Mouse (Mus musculus): ENCODE measurements around the gene Patz1. TPM values are rescaled to one million over a fixed set of nuclear protein-coding genes. Genes with fewer than 3 reads are reported as not detected.

Patz1 gene
- polyA plus RNA-seq, 1 experiment from 2014 or later = 61.7 TPM

- Histone ChIP-seq H3K4me3 (ENCODE audit: low read depth, low read length) (no peak overlapping the region), H3K36me3 (ENCODE audit: control insufficient read depth, insufficient read depth, low read length) (peaks cover 78% of the 10 kb centered on the region), H3K9ac (ENCODE audit: low read length) (no peak overlapping the region), H3K27me3 (replicated peaks; ENCODE audit: control insufficient read depth, insufficient read depth, low read length) (no peaks in the 10 kb centered on the region), H3K9me3 (replicated peaks; ENCODE audit: control insufficient read depth, low read length) (no peaks in the 10 kb centered on the region), H3K4me2 (ENCODE audit: low read length) (no peak overlapping the region), H3K4me1 (ENCODE audit: control insufficient read depth, insufficient read depth, low read length) (no peaks in the 10 kb centered on the region), H3K27ac (ENCODE audit: low read depth, low read length) (no peak overlapping the region)
- WGBS = 91% methylated on average over 4 of the region's 4 CpGs
- no peak for ATAC-seq
- no peak for DNase-seq (ENCODE audit: low spot score)
Measured at GRCm38 (mm10) chr11:3349343-3349695, 60.6 kb downstream of the Patz1 start.

- H3K4me1 ChIP-seq (ENCODE audit: control insufficient read depth, insufficient read depth, low read length) = no peaks in the 10 kb centered on the region
- no peaks in the 10 kb centered on the region for H3K9me3 ChIP-seq (replicated peaks; ENCODE audit: control insufficient read depth, low read length)
- H3K4me3 ChIP-seq (ENCODE audit: low read depth, low read length) = no peak overlapping the region
- no peak overlapping the region for H3K9ac ChIP-seq (ENCODE audit: low read length)
- H3K4me2 ChIP-seq (ENCODE audit: low read length) = no peak overlapping the region
- H3K36me3 ChIP-seq (ENCODE audit: control insufficient read depth, insufficient read depth, low read length) = peaks cover 70% of the 10 kb centered on the region
- no peaks in the 10 kb centered on the region for H3K27me3 ChIP-seq (replicated peaks; ENCODE audit: control insufficient read depth, insufficient read depth, low read length)
- no peak for ATAC-seq
- no peak overlapping the region for H3K27ac ChIP-seq (ENCODE audit: low read depth, low read length)
- 93% methylated on average over 9 of the region's 9 CpGs for WGBS
- no peak for DNase-seq (ENCODE audit: low spot score)
Measured at GRCm38 (mm10) chr11:3352131-3352530, 63.5 kb downstream of the Patz1 start.

- H3K27ac ChIP-seq (ENCODE audit: low read depth, low read length) = no peak overlapping the region
- no peak overlapping the region for H3K4me3 ChIP-seq (ENCODE audit: low read depth, low read length)
- WGBS = 42% methylated on average over 18 of the region's 18 CpGs
- ATAC-seq (no peak), DNase-seq (ENCODE audit: low spot score) (no peak)
- H3K4me2 ChIP-seq (ENCODE audit: low read length) = no peak overlapping the region
- H3K9me3 ChIP-seq (replicated peaks; ENCODE audit: control insufficient read depth, low read length) = no peaks in the 10 kb centered on the region
- peaks cover 76% of the 10 kb centered on the region for H3K36me3 ChIP-seq (ENCODE audit: control insufficient read depth, insufficient read depth, low read length)
- H3K9ac ChIP-seq (ENCODE audit: low read length) = no peak overlapping the region
- no peaks in the 10 kb centered on the region for H3K27me3 ChIP-seq (replicated peaks; ENCODE audit: control insufficient read depth, insufficient read depth, low read length)
- H3K4me1 ChIP-seq (ENCODE audit: control insufficient read depth, insufficient read depth, low read length) = no peaks in the 10 kb centered on the region
Measured at GRCm38 (mm10) chr11:3352990-3353585, 64.4 kb downstream of the Patz1 start.

Other genes starting within 250 kb of the Patz1 start
- 6.4 and 9.0 TPM in 2 replicates for gene Sfi1, start 95.4 kb upstream of the Patz1 start, polyA plus RNA-seq (2014; fragmentation: Nextera tagmentation; extraction: Ambion mirVana)
- 36.7 and 40.4 TPM in 2 replicates for gene Eif4enif1, start 86.5 kb upstream of the Patz1 start, polyA plus RNA-seq (2014; fragmentation: Nextera tagmentation; extraction: Ambion mirVana)
- 274 and 283 TPM in 2 replicates for gene Drg1, start 22.5 kb upstream of the Patz1 start, polyA plus RNA-seq (2014; fragmentation: Nextera tagmentation; extraction: Ambion mirVana)
- 27.8 TPM in 2 replicates for gene Pik3ip1, start 41.5 kb downstream of the Patz1 start, polyA plus RNA-seq (2014; fragmentation: Nextera tagmentation; extraction: Ambion mirVana)
- gene Limk2, start 120.3 kb downstream of the Patz1 start, polyA plus RNA-seq (2014; fragmentation: Nextera tagmentation; extraction: Ambion mirVana) = 88.4 and 102 TPM in 2 replicates
- gene Rnf185, start 163.5 kb downstream of the Patz1 start, polyA plus RNA-seq (2014; fragmentation: Nextera tagmentation; extraction: Ambion mirVana) = 52.3 and 56.2 TPM in 2 replicates
- gene Pla2g3, start 199.4 kb downstream of the Patz1 start, polyA plus RNA-seq (2014; fragmentation: Nextera tagmentation; extraction: Ambion mirVana) = 0.44 and 0.59 TPM in 2 replicates
- 1.4 and 2.1 TPM in 2 replicates for gene Inpp5j, start 215.9 kb downstream of the Patz1 start, polyA plus RNA-seq (2014; fragmentation: Nextera tagmentation; extraction: Ambion mirVana)
- gene Selenom, start 225.8 kb downstream of the Patz1 start, polyA plus RNA-seq (2014; fragmentation: Nextera tagmentation; extraction: Ambion mirVana) = 42.0 and 49.1 TPM in 2 replicates

Measured in forebrain, embryonic 14.5 days (tissue).